Mouse (Mus musculus) heart, embryonic 12.5 days (tissue): ENCODE results near the gene Slc35e3. TPM values are rescaled to one million over a fixed set of nuclear protein-coding genes. Genes with fewer than 3 reads are reported as not detected.
A peak's percentile ranks its signal among the peaks of the same experiment; 100 is the strongest.
"Not testable (repeated sequence)": the region's sequence is repeated elsewhere in the genome, so short reads cannot be mapped to it uniquely, and the experiment has no call there.

Experiments
- ATAC-seq: fragments of 200-750 bp; cut with Nextera tagmentation; 2 replicates; pipeline ENCODE4 v1.8.0; 2017; ENCODE audit warnings: moderate TSS enrichment, moderate library complexity; ENCODE audit not compliant: insufficient number of reproducible peaks, low FRiP score
- H3K27ac ChIP-seq: fragments of 300-500 bp; sonication (generic); 2 replicates; pipeline ENCODE4 v1.5.1; 2016; ENCODE audit warnings: mild to moderate bottlenecking, moderate library complexity; ENCODE audit not compliant: poor library complexity, severe bottlenecking
- H3K27me3 ChIP-seq: fragments of 300-500 bp; sonication (generic); replicated peaks from 2 replicates; pipeline ENCODE4 v1.6.1; 2016; ENCODE audit warnings: mild to moderate bottlenecking, moderate library complexity
- H3K36me3 ChIP-seq: fragments of 300-500 bp; sonication (generic); 2 replicates; pipeline ENCODE4 v1.6.1; 2016; ENCODE audit warnings: mild to moderate bottlenecking, moderate library complexity
- H3K4me1 ChIP-seq: fragments of 300-500 bp; sonication (generic); replicated peaks from 2 replicates; pipeline ENCODE4 v1.6.1; 2016; ENCODE audit warnings: mild to moderate bottlenecking
- H3K4me2 ChIP-seq: fragments of 300-500 bp; sonication (generic); 2 replicates; pipeline ENCODE4 v1.6.1; 2016; ENCODE audit warnings: mild to moderate bottlenecking, moderate library complexity
- H3K4me3 ChIP-seq: fragments of 300-500 bp; sonication (generic); 2 replicates; pipeline ENCODE4 v1.5.1; 2016; ENCODE audit warnings: mild to moderate bottlenecking
- H3K9ac ChIP-seq: fragments of 300-500 bp; sonication (generic); 2 replicates; pipeline ENCODE4 v1.6.1; 2016; ENCODE audit warnings: mild to moderate bottlenecking, moderate library complexity
- H3K9me3 ChIP-seq: fragments of 300-500 bp; sonication (generic); replicated peaks from 2 replicates; pipeline ENCODE4 v1.6.1; 2016; ENCODE audit warnings: mild to moderate bottlenecking, moderate library complexity
- WGBS: fragments of 180-500 bp; shearing (Covaris S2); methylation state at CpG from one replicate; pipeline ENCODE4 v1.1.7; 2016; 5-methylcytosine and 5-hydroxymethylcytosine counted together
- polyA plus RNA-seq: library from polyadenylated mRNA; unstranded; fragments of >200 nt; fragmentation: Nextera tagmentation; extraction: Ambion mirVana; gene quantifications from 2 replicates; pipeline ENCODE4 v1.2.1, GENCODE M21; 2016

The Slc35e3 gene
- polyA plus RNA-seq, 1 experiment from 2014 or later = 13.0 TPM

GRCm38 (mm10) chr10:117716686-117717085 lies 29.5 kb downstream of the Slc35e3 start:
- 90% methylated on average over 3 of the region's 3 CpGs for WGBS
- Histone ChIP-seq H3K4me2 (no peak overlapping the region), H3K4me1 (peaks cover 20% of the 10 kb centered on the region), H3K9me3 (no peaks in the 10 kb centered on the region), H3K27me3 (no peaks in the 10 kb centered on the region), H3K27ac (no peak overlapping the region), H3K4me3 (no peak overlapping the region), H3K36me3 (no peaks in the 10 kb centered on the region), H3K9ac (no peak overlapping the region)
- ATAC-seq = no peak

- not testable (repeated sequence) for H3K9ac ChIP-seq
Observed at GRCm38 (mm10) chr10:117715654-117716053, 30.5 kb downstream of the Slc35e3 start.

GRCm38 (mm10) chr10:117714928-117715500 lies 31.2 kb downstream of the Slc35e3 start:
- Histone ChIP-seq H3K4me2 (no peak overlapping the region), H3K9me3 (no peaks in the 10 kb centered on the region), H3K27ac (no peak overlapping the region), H3K36me3 (no peaks in the 10 kb centered on the region), H3K4me1 (peaks cover 24% of the 10 kb centered on the region), H3K9ac (no peak overlapping the region), H3K4me3 (no peak overlapping the region), H3K27me3 (no peaks in the 10 kb centered on the region)
- WGBS = 55% methylated on average over 4 of the region's 4 CpGs
- ATAC-seq = no peak

More at GRCm38 (mm10) chr10:117715654-117716053, 30.5 kb downstream of the Slc35e3 start:
- not testable (repeated sequence) for H3K9me3 ChIP-seq, H3K4me3 ChIP-seq, H3K36me3 ChIP-seq, H3K27ac ChIP-seq, ATAC-seq, H3K27me3 ChIP-seq, H3K4me2 ChIP-seq
- H3K4me1 ChIP-seq = peaks cover 24% of the 10 kb centered on the region
- 98% methylated on average over 1 of the region's 1 CpGs for WGBS

- no peak overlapping the region for H3K9ac ChIP-seq
- H3K4me2 ChIP-seq = no peak overlapping the region
- H3K36me3 ChIP-seq = no peaks in the 10 kb centered on the region
- no peaks in the 10 kb centered on the region for H3K9me3 ChIP-seq
- ATAC-seq = no peak
- H3K4me3 ChIP-seq = no peak overlapping the region
- no peak overlapping the region for H3K27ac ChIP-seq
- WGBS = 88% methylated on average over 3 of the region's 3 CpGs
- H3K4me1 ChIP-seq = peaks cover 26% of the 10 kb centered on the region
- no peaks in the 10 kb centered on the region for H3K27me3 ChIP-seq
Observed at GRCm38 (mm10) chr10:117714048-117714545, 32.1 kb downstream of the Slc35e3 start.

GRCm38 (mm10) chr10:117713466-117713865 lies 32.7 kb downstream of the Slc35e3 start:
- no peak for ATAC-seq
- Histone ChIP-seq H3K4me2 (no peak overlapping the region), H3K9ac (no peak overlapping the region), H3K27ac (no peak overlapping the region), H3K9me3 (no peaks in the 10 kb centered on the region), H3K4me1 (peaks cover 27% of the 10 kb centered on the region), H3K27me3 (no peaks in the 10 kb centered on the region), H3K36me3 (peaks cover 4% of the 10 kb centered on the region; the same call in 1 of the 2 replicates), H3K4me3 (no peak overlapping the region)
- WGBS = 87% methylated on average over 8 of the region's 8 CpGs

GRCm38 (mm10) chr10:117712871-117713270 lies 33.3 kb downstream of the Slc35e3 start:
- 88% methylated on average over 9 of the region's 9 CpGs for WGBS
- H3K4me2 ChIP-seq = no peak overlapping the region
- no peaks in the 10 kb centered on the region for H3K9me3 ChIP-seq
- H3K27ac ChIP-seq = no peak overlapping the region
- peaks cover 7% of the 10 kb centered on the region; the same call in 1 of the 2 replicates for H3K36me3 ChIP-seq
- ATAC-seq = no peak
- no peak overlapping the region for H3K9ac ChIP-seq
- H3K4me1 ChIP-seq = peaks cover 22% of the 10 kb centered on the region
- H3K27me3 ChIP-seq = no peaks in the 10 kb centered on the region
- no peak overlapping the region for H3K4me3 ChIP-seq

- whole genome bisulfite sequencing = 83% methylated on average over 9 of the region's 9 CpGs
- no peak overlapping the region for H3K4me2 ChIP-seq
- no peak overlapping the region for H3K4me3 ChIP-seq
- H3K9ac ChIP-seq = no peak overlapping the region
- H3K27ac ChIP-seq = no peak overlapping the region
- peaks cover 18% of the 10 kb centered on the region for H3K4me1 ChIP-seq
- peaks cover 13% of the 10 kb centered on the region; the same call in 1 of the 2 replicates for H3K36me3 ChIP-seq
- H3K27me3 ChIP-seq = no peaks in the 10 kb centered on the region
- H3K9me3 ChIP-seq = no peaks in the 10 kb centered on the region
- ATAC-seq = no peak
Observed at GRCm38 (mm10) chr10:117712191-117712754, 33.9 kb downstream of the Slc35e3 start.

- Histone ChIP-seq H3K9me3 (no peaks in the 10 kb centered on the region), H3K9ac (peak overlapping the region; percentile 71), H3K4me3 (peak overlapping the region; percentile 95), H3K27me3 (no peaks in the 10 kb centered on the region), H3K36me3 (peaks cover 21% of the 10 kb centered on the region), H3K4me1 (peaks cover 22% of the 10 kb centered on the region), H3K4me2 (peak overlapping the region; percentile 87), H3K27ac (no peak overlapping the region)
- no peak for ATAC-seq
- WGBS = 62% methylated on average over 5 of the region's 5 CpGs
Observed at GRCm38 (mm10) chr10:117711408-117711807, 34.8 kb downstream of the Slc35e3 start.

- peak within 1 kb of the TSS; percentile 87 for H3K4me2 ChIP-seq
- peak within 1 kb of the TSS; percentile 95 for H3K4me3 ChIP-seq
- no peaks in the 10 kb centered on the region for H3K27me3 ChIP-seq
- H3K9me3 ChIP-seq = no peaks in the 10 kb centered on the region
- peaks cover 25% of the 10 kb centered on the region for H3K36me3 ChIP-seq
- ATAC-seq = peak; percentile 96
- H3K4me1 ChIP-seq = peaks cover 23% of the 10 kb centered on the region
- peak within 1 kb of the TSS; percentile 99 for H3K27ac ChIP-seq
- H3K9ac ChIP-seq = peak within 1 kb of the TSS; percentile 99
- WGBS = under 1% methylated on average over 52 of the region's 52 CpGs
Observed at GRCm38 (mm10) chr10:117710604-117711141, 35.5 kb downstream of the Slc35e3 start, which contains the start of gene Mdm2. Mdm2 (minus strand) TSS chr10:117710758.

- peak overlapping the region; percentile 95 for H3K4me3 ChIP-seq
- under 1% methylated on average over 48 of the region's 71 CpGs for WGBS
- H3K36me3 ChIP-seq = peaks cover 31% of the 10 kb centered on the region
- H3K9me3 ChIP-seq = no peaks in the 10 kb centered on the region
- H3K4me2 ChIP-seq = peak overlapping the region; percentile 87
- H3K4me1 ChIP-seq = peaks cover 23% of the 10 kb centered on the region
- H3K9ac ChIP-seq = peak overlapping the region; percentile 99
- peak overlapping the region; percentile 99 for H3K27ac ChIP-seq
- no peaks in the 10 kb centered on the region for H3K27me3 ChIP-seq
- ATAC-seq = peak; percentile 89
Observed at GRCm38 (mm10) chr10:117709930-117710603, 36.1 kb downstream of the Slc35e3 start.

- peak overlapping the region; percentile 99 for H3K27ac ChIP-seq
- no peaks in the 10 kb centered on the region for H3K27me3 ChIP-seq
- H3K4me3 ChIP-seq = peak overlapping the region; percentile 95
- peaks cover 23% of the 10 kb centered on the region for H3K4me1 ChIP-seq
- ATAC-seq = no peak
- peak overlapping the region; percentile 99 for H3K9ac ChIP-seq
- 38% methylated on average over 12 of the region's 12 CpGs for WGBS
- peaks cover 37% of the 10 kb centered on the region for H3K36me3 ChIP-seq
- no peaks in the 10 kb centered on the region for H3K9me3 ChIP-seq
- H3K4me2 ChIP-seq = peak overlapping the region; percentile 87
Observed at GRCm38 (mm10) chr10:117709326-117709830, 36.8 kb downstream of the Slc35e3 start.
